Mouse (Mus musculus) CH12.LX (cell line): ENCODE results near the gene Ttyh2. TPM values are rescaled to one million over a fixed set of nuclear protein-coding genes. Genes with fewer than 3 reads are reported as not detected.

Experiments used
- DNase-seq: peaks from one replicate; pipeline ENCODE4 v3.0.0-alpha.2; 2013; ENCODE audit errors: extremely low read depth
- H3K27ac ChIP-seq: 2 replicates; pipeline ENCODE4 v1.5.1; 2012; ENCODE audit warnings: low read depth, mild to moderate bottlenecking, control low read depth, moderate library complexity; ENCODE audit not compliant: insufficient read depth
- H3K27me3 ChIP-seq: replicated peaks from 2 replicates; pipeline ENCODE3; 2012; ENCODE audit warnings: inconsistent platforms
- H3K36me3 ChIP-seq, 2 experiments: replicated peaks in 1 of 2; 2 replicates each; pipeline versions ENCODE3 to v1.6.1; 2012; ENCODE audit warnings: inconsistent platforms in 1 of 2, low read length in 1 of 2, mild to moderate bottlenecking in 1 of 2, mixed read lengths in 1 of 2, moderate library complexity in 1 of 2; ENCODE audit not compliant: control insufficient read depth in 1 of 2, insufficient read depth in 1 of 2
- H3K4me1 ChIP-seq, 2 experiments: 2 replicates each; pipeline ENCODE4 v1.6.1; 2012; ENCODE audit warnings: inconsistent platforms in 1 of 2, moderate library complexity in 1 of 2; ENCODE audit not compliant: insufficient read depth in 2 of 2, control insufficient read depth in 1 of 2
- H3K4me2 ChIP-seq: 2 replicates; pipeline ENCODE4 v1.6.1; 2012; ENCODE audit warnings: low read depth, mild to moderate bottlenecking, control low read depth; ENCODE audit not compliant: poor library complexity, insufficient read depth, severe bottlenecking
- H3K4me3 ChIP-seq, 3 experiments: fragments of 150-350 bp in 1 of 3; sonication (generic) in 1 of 3; replicated peaks in 1 of 3; 2 replicates each; pipeline versions ENCODE3 to v1.5.1; 2011 to 2012; ENCODE audit warnings: low read depth in 2 of 3, low read length in 2 of 3, mild to moderate bottlenecking in 2 of 3, moderate library complexity in 2 of 3, control low read depth in 1 of 3, improper control_type of control experiment in 1 of 3, inconsistent platforms in 1 of 3, mixed read lengths in 1 of 3; ENCODE audit not compliant: poor library complexity in 1 of 3
- H3K79me2 ChIP-seq: replicated peaks from 2 replicates; pipeline ENCODE4 v1.6.1; 2012; ENCODE audit warnings: mild to moderate bottlenecking, moderate library complexity; ENCODE audit not compliant: control insufficient read depth, poor library complexity, insufficient read depth, severe bottlenecking; ENCODE audit errors: extremely low read depth
- H3K9ac ChIP-seq: 2 replicates; pipeline ENCODE4 v1.6.1; 2012; ENCODE audit warnings: low read depth, mild to moderate bottlenecking, control low read depth, moderate library complexity; ENCODE audit not compliant: insufficient read depth
- H3K9me3 ChIP-seq: replicated peaks from 2 replicates; pipeline ENCODE3; 2012; ENCODE audit warnings: low read length, inconsistent platforms, mixed read lengths
- BHLHE40 ChIP-seq: IDR thresholded peaks from 2 replicates; pipeline ENCODE4 v1.6.1; 2011; ENCODE audit warnings: mild to moderate bottlenecking, low read depth, low read length, improper control_type of control experiment
- CHD2 ChIP-seq: IDR thresholded peaks from 2 replicates; pipeline ENCODE4 v1.6.1; 2011; ENCODE audit warnings: low read length, improper control_type of control experiment
- CTCF ChIP-seq, 2 experiments: IDR thresholded peaks in 1 of 2; conservative IDR thresholded peaks in 1 of 2; 2 replicates each; pipeline ENCODE4 v1.5.1; 2011 to 2012; ENCODE audit warnings: low read depth in 2 of 2, low read length in 2 of 2, improper control_type of control experiment in 1 of 2, inconsistent platforms in 1 of 2, mild to moderate bottlenecking in 1 of 2, moderate library complexity in 1 of 2
- E2F4 ChIP-seq: IDR thresholded peaks from 2 replicates; pipeline ENCODE4 v1.6.1; 2011; ENCODE audit warnings: low read depth, low read length, improper control_type of control experiment; ENCODE audit not compliant: insufficient replicate concordance
- ELF1 ChIP-seq: IDR thresholded peaks from 2 replicates; pipeline ENCODE4 v1.6.1; 2014; ENCODE audit warnings: low read depth, mild to moderate bottlenecking, inconsistent platforms, low read length, improper control_type of control experiment
- EP300 ChIP-seq: IDR thresholded peaks from 2 replicates; pipeline ENCODE4 v1.6.1; 2011; ENCODE audit warnings: low read length, improper control_type of control experiment
- ETS1 ChIP-seq: conservative IDR thresholded peaks from 2 replicates; pipeline ENCODE4 v1.6.1; 2012; ENCODE audit warnings: low read depth, mild to moderate bottlenecking, inconsistent platforms, low read length, improper control_type of control experiment, moderate library complexity
- GABPA ChIP-seq: IDR thresholded peaks from 2 replicates; pipeline ENCODE4 v1.6.1; 2012; ENCODE audit warnings: low read depth, low read length, improper control_type of control experiment, inconsistent platforms; ENCODE audit not compliant: insufficient replicate concordance
- HCFC1 ChIP-seq: IDR thresholded peaks from 2 replicates; pipeline ENCODE4 v1.6.1; 2012; ENCODE audit warnings: low read depth, mild to moderate bottlenecking, inconsistent platforms, low read length, improper control_type of control experiment
- IRF4 ChIP-seq: IDR thresholded peaks from 2 replicates; pipeline ENCODE4 v1.6.1; 2014; ENCODE audit warnings: low read depth, mild to moderate bottlenecking, inconsistent platforms, low read length, improper control_type of control experiment
- JUN ChIP-seq: IDR thresholded peaks from 2 replicates; pipeline ENCODE4 v1.6.1; 2011; ENCODE audit warnings: low read depth, mild to moderate bottlenecking, low read length, improper control_type of control experiment, moderate library complexity; ENCODE audit not compliant: insufficient read depth
- JUND ChIP-seq: conservative IDR thresholded peaks from 2 replicates; pipeline ENCODE4 v1.6.1; 2011; ENCODE audit warnings: low read depth, low read length, improper control_type of control experiment
- KAT2A ChIP-seq: IDR thresholded peaks from 2 replicates; pipeline ENCODE4 v1.6.1; 2012; ENCODE audit warnings: low read length, improper control_type of control experiment, inconsistent platforms; ENCODE audit not compliant: insufficient replicate concordance
- MAFK ChIP-seq: IDR thresholded peaks from 2 replicates; pipeline ENCODE4 v1.6.1; 2011; ENCODE audit warnings: low read length, improper control_type of control experiment; ENCODE audit not compliant: insufficient replicate concordance
- MAX ChIP-seq: IDR thresholded peaks from 2 replicates; pipeline ENCODE4 v1.6.1; 2011; ENCODE audit warnings: low read length, improper control_type of control experiment
- MAZ ChIP-seq: IDR thresholded peaks from 2 replicates; pipeline ENCODE4 v1.6.1; 2012; ENCODE audit warnings: low read depth, mild to moderate bottlenecking, inconsistent platforms, low read length, improper control_type of control experiment, moderate library complexity
- MEF2A ChIP-seq: IDR thresholded peaks from 2 replicates; pipeline ENCODE4 v1.6.1; 2014; ENCODE audit warnings: low read depth, mild to moderate bottlenecking, inconsistent platforms, low read length, improper control_type of control experiment, borderline replicate concordance
- MXI1 ChIP-seq: IDR thresholded peaks from 2 replicates; pipeline ENCODE4 v1.6.1; 2011; ENCODE audit warnings: mild to moderate bottlenecking, low read depth, low read length, improper control_type of control experiment
- MYC ChIP-seq: IDR thresholded peaks from 2 replicates; pipeline ENCODE4 v1.6.1; 2011; ENCODE audit warnings: low read depth, mild to moderate bottlenecking, improper control_type of control experiment, low read length
- NELFE ChIP-seq: IDR thresholded peaks from 2 replicates; pipeline ENCODE4 v1.6.1; 2011; ENCODE audit warnings: low read depth, low read length, improper control_type of control experiment
- NRF1 ChIP-seq: IDR thresholded peaks from 2 replicates; pipeline ENCODE4 v1.6.1; 2014; ENCODE audit warnings: low read depth, mild to moderate bottlenecking, inconsistent platforms, low read length, improper control_type of control experiment, moderate library complexity
- PAX5 ChIP-seq: IDR thresholded peaks from 2 replicates; pipeline ENCODE4 v1.6.1; 2012; ENCODE audit warnings: low read length, inconsistent platforms, mixed read lengths
- POLR2A ChIP-seq: IDR thresholded peaks from 2 replicates; pipeline ENCODE4 v1.6.1; 2011; ENCODE audit warnings: low read depth, mild to moderate bottlenecking, improper control_type of control experiment, low read length
- POLR2AphosphoS2 ChIP-seq: IDR thresholded peaks from 2 replicates; pipeline ENCODE4 v1.6.1; 2011; ENCODE audit warnings: low read depth, low read length, improper control_type of control experiment
- RAD21 ChIP-seq: IDR thresholded peaks from 2 replicates; pipeline ENCODE4 v1.6.1; 2011; ENCODE audit warnings: low read depth, mild to moderate bottlenecking, low read length, improper control_type of control experiment, moderate library complexity
- RCOR1 ChIP-seq: conservative IDR thresholded peaks from 2 replicates; pipeline ENCODE4 v1.6.1; 2012; ENCODE audit warnings: low read depth, mild to moderate bottlenecking, inconsistent platforms, low read length, improper control_type of control experiment
- SIN3A ChIP-seq: IDR thresholded peaks from 2 replicates; pipeline ENCODE4 v1.6.1; 2012; ENCODE audit warnings: low read length, improper control_type of control experiment, inconsistent platforms
- SMC3 ChIP-seq: IDR thresholded peaks from 2 replicates; pipeline ENCODE4 v1.6.1; 2011; ENCODE audit warnings: low read depth, low read length, improper control_type of control experiment
- TBP ChIP-seq: conservative IDR thresholded peaks from 2 replicates; pipeline ENCODE4 v1.6.1; 2011; ENCODE audit warnings: low read depth, low read length, improper control_type of control experiment
- TCF12 ChIP-seq: IDR thresholded peaks from 2 replicates; pipeline ENCODE4 v1.6.1; 2014; ENCODE audit warnings: low read depth, mild to moderate bottlenecking, inconsistent platforms, low read length, improper control_type of control experiment
- UBTF ChIP-seq: IDR thresholded peaks from 2 replicates; pipeline ENCODE4 v1.6.1; 2012; ENCODE audit warnings: low read depth, mild to moderate bottlenecking, inconsistent platforms, low read length, improper control_type of control experiment, moderate library complexity
- USF1 ChIP-seq: IDR thresholded peaks from 2 replicates; pipeline ENCODE4 v1.6.1; 2014; ENCODE audit warnings: low read depth, mild to moderate bottlenecking, inconsistent platforms, low read length, improper control_type of control experiment
- USF2 ChIP-seq: conservative IDR thresholded peaks from 2 replicates; pipeline ENCODE4 v1.6.1; 2011; ENCODE audit warnings: low read depth, low read length, improper control_type of control experiment
- ZKSCAN1 ChIP-seq: IDR thresholded peaks from 2 replicates; pipeline ENCODE4 v1.6.1; 2012; ENCODE audit warnings: low read depth, inconsistent platforms, low read length, improper control_type of control experiment, borderline replicate concordance
- ZNF384 ChIP-seq: IDR thresholded peaks from 2 replicates; pipeline ENCODE4 v1.6.1; 2012; ENCODE audit warnings: low read depth, low read length, improper control_type of control experiment, inconsistent platforms
- dilution Hi-C: fragments of 300-500 bp; cut with MboI; formaldehyde crosslinking; loops from 2 replicates; pipeline ENCODE4 v1.14.3; 2020; ENCODE audit warnings: low sequenced_read_pairs; ENCODE audit not compliant: extremely low pct_unique_long_range_greater_than_20kb, extremely low pct_ligation_motif_present
- in situ Hi-C: fragments of 300-500 bp; cut with MboI; formaldehyde crosslinking; loops from 3 replicates; pipeline ENCODE4 v1.14.3; 2019; ENCODE audit warnings: low sequenced_read_pairs, low pct_ligation_motif_present, low pct_unique_long_range_greater_than_20kb, mixed read lengths
- polyA plus RNA-seq: library from polyadenylated mRNA; unstranded; fragments of >175 nt; gene quantifications from 2 replicates; pipeline ENCODE4 v1.2.1, GENCODE M21; 2012; ENCODE audit warnings: low read depth; ENCODE audit not compliant: insufficient read length
- total RNA-seq, 2 experiments: library from RNA; depleted of rRNA; stranded (reverse); fragments of 300-350 nt in 1 of 2; fragments of >200 nt in 1 of 2; gene quantifications; 2 replicates each; pipeline ENCODE4 v1.2.3; 2012 to 2014

Gene Ttyh2
- total and polyA plus RNA-seq, 3 experiments, result 0.82 to 2.4 (median 1.4) TPM

- Histone ChIP-seq H3K9ac (peak overlapping the region; percentile 2; the same call in 1 of the 2 replicates), H3K79me2 (no peaks in the 10 kb centered on the region), H3K27ac (no peak overlapping the region), H3K27me3 (peaks cover 21% of the 10 kb centered on the region), H3K4me2 (peak overlapping the region; percentile 39), H3K9me3 (peaks cover 3% of the 10 kb centered on the region), H3K36me3 (no peaks in the 10 kb centered on the region)
- dilution Hi-C loops, result no loop called here
- TF ChIP-seq ETS1 (no peak), ELF1 (no peak), TBP (peak; percentile 56; the same call in 1 of the 2 replicates), RCOR1 (no peak), MAFK (no peak), MYC (peak; percentile 76; the same call in 1 of the 2 replicates), RAD21 (peak; percentile 71), POLR2A (peak; percentile 71), NELFE (peak; percentile 10; the same call in 1 of the 2 replicates), EP300 (no peak), SIN3A (peak; percentile 8; the same call in 1 of the 2 replicates), USF2 (no peak), HCFC1 (peak; percentile 46; the same call in 1 of the 2 replicates), SMC3 (peak; percentile 14), E2F4 (no peak), POLR2AphosphoS2 (no peak), KAT2A (no peak), TCF12 (0 out of 2 replicates have a peak, but pooled peaks have one; percentile 37), MXI1 (peak; percentile 43; the same call in 1 of the 2 replicates), IRF4 (peak; percentile 24; the same call in 1 of the 2 replicates), ZKSCAN1 (no peak), JUN (no peak), GABPA (no peak), MEF2A (0 out of 2 replicates have a peak, but pooled peaks have one; percentile 33), UBTF (0 out of 2 replicates have a peak, but pooled peaks have one; percentile 34), MAZ (peak; percentile 98), BHLHE40 (no peak), NRF1 (no peak), PAX5 (no peak), MAX (no peak), CHD2 (no peak), JUND (no peak), ZNF384 (0 out of 2 replicates have a peak, but pooled peaks have one; percentile 64), CTCF (conservative IDR thresholded peaks at IDR 0.05 in 1 of 2, IDR thresholded peaks at IDR 0.05 in 1 of 2; ENCODE audit: low read depth in 2 of 2, low read length in 2 of 2) (peak; percentile 41 to 91; a peak in 3 of 4 replicates), USF1 (peak; percentile 21; the same call in 1 of the 2 replicates)
- TF ChIP-seq, all 38 proteins: peak for 17
- Histone ChIP-seq H3K4me1 (peaks cover 15 to 27% of the 10 kb centered on the region in 2 experiments), H3K4me3 (peak overlapping the region; percentile 10 to 51 (median 13))
- in situ Hi-C loops, result loop anchor here (25.0 kb wide), 1 partner anchor 942 kb away; the partner anchor contains the start of gene Cpsf4l
- DNase-seq, result no peak
Observed at GRCm38 (mm10) chr11:114654552-114654951, 20.7 kb upstream of the Ttyh2 start.
